Mouse (Mus musculus) liver, adult 2 months (tissue): Measurements from ENCODE around the gene Spata2.

ENCODE experiments used
- CTCF ChIP-seq: fragments of 200-500 bp; IDR thresholded peaks from 2 replicates; pipeline ENCODE4 v1.5.1; 2011; ENCODE audit warnings: low read depth, low read length, control low read depth
- POLR2A ChIP-seq: fragments of 200-500 bp; IDR thresholded peaks from 2 replicates; pipeline ENCODE4 v1.6.1; 2011; ENCODE audit warnings: low read length, control low read depth; ENCODE audit not compliant: insufficient read depth; ENCODE audit errors: extremely low read depth

- no peak for TF ChIP-seq CTCF
- no peak for TF ChIP-seq POLR2A
Observed at GRCm38 (mm10) chr2:167470611-167471010, 22.1 kb downstream of the Spata2 start.
